Mouse (Mus musculus): ENCODE data around the gene Gm21698. TPM values are rescaled to one million over a fixed set of nuclear protein-coding genes. Genes with fewer than 3 reads are reported as not detected.

Gene Gm21698
- polyA plus RNA-seq, 1 experiment from 2014 or later = 0.26 TPM

Other genes with a start within 250 kb of the Gm21698 start
- gene Actr3b, start 228.7 kb downstream of the Gm21698 start, polyA plus RNA-seq (2016; fragmentation: Nextera tagmentation; extraction: Ambion mirVana) = 22.7 and 40.6 TPM in 2 replicates
- gene Gm21663, start 46.3 kb downstream of the Gm21698 start, polyA plus RNA-seq (2016; fragmentation: Nextera tagmentation; extraction: Ambion mirVana) = not detected in 2 replicates
- gene Gm21671, start 34.2 kb downstream of the Gm21698 start, polyA plus RNA-seq (2016; fragmentation: Nextera tagmentation; extraction: Ambion mirVana) = 0.15 TPM in 1 of 2 replicates, not detected in the other
- gene Gm21680, start 16.0 kb downstream of the Gm21698 start, polyA plus RNA-seq (2016; fragmentation: Nextera tagmentation; extraction: Ambion mirVana) = 0.09 and 0.20 TPM in 2 replicates
- 0.14 and 0.18 TPM in 2 replicates for gene Gm1979, start 16.1 kb upstream of the Gm21698 start, polyA plus RNA-seq (2016; fragmentation: Nextera tagmentation; extraction: Ambion mirVana)
- gene Gm5862, start 34.3 kb upstream of the Gm21698 start, polyA plus RNA-seq (2016; fragmentation: Nextera tagmentation; extraction: Ambion mirVana) = 0.14 TPM in 1 of 2 replicates, not detected in the other
- gene Speer4a, start 50.9 kb upstream of the Gm21698 start, polyA plus RNA-seq (2016; fragmentation: Nextera tagmentation; extraction: Ambion mirVana) = 0.05 and 0.26 TPM in 2 replicates
- not detected in 2 replicates for gene Gm7347, start 69.9 kb upstream of the Gm21698 start, polyA plus RNA-seq (2016; fragmentation: Nextera tagmentation; extraction: Ambion mirVana)
- gene Gm10471, start 100.6 kb upstream of the Gm21698 start, polyA plus RNA-seq (2016; fragmentation: Nextera tagmentation; extraction: Ambion mirVana) = not detected in 2 replicates
- 0.33 TPM in 1 of 2 replicates, not detected in the other for gene 5031410I06Rik, start 116.7 kb upstream of the Gm21698 start, polyA plus RNA-seq (2016; fragmentation: Nextera tagmentation; extraction: Ambion mirVana)
- not detected in 2 replicates for gene Gm10220, start 132.8 kb upstream of the Gm21698 start, polyA plus RNA-seq (2016; fragmentation: Nextera tagmentation; extraction: Ambion mirVana)